Mouse (Mus musculus) liver, embryonic 14.5 days (tissue): ENCODE data around the gene Rdh19. TPM values are rescaled to one million over a fixed set of nuclear protein-coding genes. Genes with fewer than 3 reads are reported as not detected.
A peak's percentile ranks its signal among the peaks of the same experiment; 100 is the strongest.

Experiments
- ATAC-seq: fragments of 200-750 bp; cut with Nextera tagmentation; 2 replicates; pipeline ENCODE4 v1.8.0; 2017; ENCODE audit warnings: moderate number of reproducible peaks, mild to moderate bottlenecking, moderate library complexity; ENCODE audit not compliant: insufficient read depth
- DNase-seq, 3 experiments: peaks; one replicate each; pipeline ENCODE4 v3.0.0-alpha.2; 2012 to 2013; ENCODE audit warnings: low read depth in 3 of 3, low spot score in 3 of 3
- H3K27ac ChIP-seq: fragments of 300-500 bp; sonication (generic); 2 replicates; pipeline ENCODE4 v1.5.1; 2014; ENCODE audit warnings: moderate library complexity, mild to moderate bottlenecking, control low read depth, inconsistent platforms
- H3K27me3 ChIP-seq: fragments of 300-500 bp; sonication (generic); 2 replicates; pipeline ENCODE4 v1.6.1; 2014; ENCODE audit warnings: mild to moderate bottlenecking, low read length, moderate library complexity; ENCODE audit not compliant: control insufficient read depth, insufficient read depth
- H3K36me3 ChIP-seq: fragments of 300-500 bp; sonication (generic); replicated peaks from 2 replicates; pipeline ENCODE4 v1.6.1; 2014; ENCODE audit warnings: low read depth; ENCODE audit not compliant: control insufficient read depth, insufficient read depth
- H3K4me1 ChIP-seq, 2 experiments: fragments of 200-500 bp in 1 of 2; fragments of 300-500 bp in 1 of 2; sonication (generic) in 1 of 2; replicated peaks; 2 replicates each; pipeline ENCODE4 v1.6.1; 2012 to 2014; ENCODE audit warnings: antibody characterized with exemption in 1 of 2, inconsistent platforms in 1 of 2, low read length in 1 of 2; ENCODE audit not compliant: control insufficient read depth in 2 of 2, insufficient read depth in 2 of 2
- H3K4me2 ChIP-seq: fragments of 300-500 bp; sonication (generic); 2 replicates; pipeline ENCODE4 v1.6.1; 2014; ENCODE audit warnings: low read depth, mild to moderate bottlenecking, control low read depth, moderate library complexity
- H3K4me3 ChIP-seq, 2 experiments: fragments of 200-500 bp in 1 of 2; fragments of 300-500 bp in 1 of 2; sonication (generic) in 1 of 2; 2 replicates each; pipeline ENCODE4 v1.5.1; 2012 to 2014; ENCODE audit warnings: low read depth in 2 of 2, low read length in 2 of 2, mild to moderate bottlenecking in 2 of 2, control low read depth in 1 of 2, inconsistent platforms in 1 of 2, moderate library complexity in 1 of 2; ENCODE audit not compliant: insufficient read depth in 1 of 2
- H3K9ac ChIP-seq: fragments of 300-500 bp; sonication (generic); replicated peaks from 2 replicates; pipeline ENCODE4 v1.6.1; 2014; ENCODE audit warnings: mild to moderate bottlenecking, control low read depth, moderate library complexity
- H3K9me3 ChIP-seq: fragments of 300-500 bp; sonication (generic); 2 replicates; pipeline ENCODE4 v1.6.1; 2016; ENCODE audit warnings: low read length, mixed read lengths; ENCODE audit not compliant: control insufficient read depth
- CTCF ChIP-seq: IDR thresholded peaks from 2 replicates; pipeline ENCODE4 v1.5.1; 2016; ENCODE audit warnings: antibody characterized with exemption, low read depth, control low read depth
- EP300 ChIP-seq: IDR thresholded peaks from 2 replicates; pipeline ENCODE4 v1.6.1; 2016; ENCODE audit warnings: antibody characterized with exemption, low read depth
- WGBS: fragments of 180-500 bp; shearing (Covaris S2); extraction: QIAGEN DNeasy Blood & Tissue Kit; methylation state at CpG from one replicate; pipeline ENCODE4 v1.1.7; 2014; ENCODE audit not compliant: insufficient replicate concordance; 5-methylcytosine and 5-hydroxymethylcytosine counted together
- polyA plus RNA-seq, 2 experiments: library from polyadenylated mRNA; depleted of rRNA in 1 of 2; stranded (reverse) in 1 of 2; unstranded in 1 of 2; fragments of >200 nt; fragmentation: Nextera tagmentation in 1 of 2; extraction: Ambion mirVana in 1 of 2; gene quantifications; 2 replicates each; pipeline versions ENCODE4 v1.2.1 to v1.2.3; 2012 to 2014

Gene Rdh19
- polyA plus RNA-seq, 2 experiments, result 0.03 TPM; not detected in 1

DNA sequence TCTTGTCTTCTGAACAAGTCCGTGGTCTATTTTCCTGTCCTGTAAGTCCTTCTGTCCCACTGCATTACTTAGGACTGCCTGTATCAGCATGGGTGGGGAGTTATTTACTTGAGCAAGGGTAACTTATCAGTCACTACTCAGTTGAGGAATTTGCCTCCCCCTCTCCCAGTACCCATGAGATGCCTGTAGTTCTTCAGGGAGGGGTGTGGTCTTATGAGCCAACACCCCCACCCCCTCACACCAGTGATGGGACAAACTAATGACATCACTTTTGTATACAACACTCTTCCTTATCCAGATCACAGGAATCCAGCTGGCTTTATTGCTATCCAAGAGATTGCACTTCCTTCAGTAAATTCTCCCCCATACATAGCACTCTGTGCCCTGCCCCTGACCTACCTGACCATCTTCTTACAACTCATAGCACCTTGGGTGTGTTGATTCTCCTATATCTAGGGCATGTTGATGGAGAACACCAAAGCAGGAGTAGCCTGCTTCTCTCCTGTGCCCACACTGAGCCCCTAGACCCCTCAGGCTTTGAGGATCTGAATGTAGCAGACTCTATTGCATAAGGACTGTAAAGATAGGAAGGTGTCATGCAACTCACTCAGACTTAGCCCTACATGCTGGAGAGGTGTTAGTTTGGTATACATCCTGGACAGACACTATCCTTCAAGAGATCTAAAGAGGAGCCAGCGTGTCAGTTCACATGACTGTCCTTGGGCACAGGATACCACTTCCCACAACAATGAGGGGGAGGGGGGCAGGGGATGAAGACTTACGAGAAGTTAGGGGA is 28.7 kb downstream of the Rdh19 start:
- DNase-seq (no peak), ATAC-seq (peak; percentile 21; the same call in 1 of the 2 replicates)
- Histone ChIP-seq H3K4me1 (peaks cover 8 to 18% of the 10 kb centered on the region in 2 experiments), H3K27ac (no peak overlapping the region), H3K4me2 (peak overlapping the region; percentile 22; the same call in 1 of the 2 replicates), H3K4me3 (no peak overlapping the region), H3K9me3 (no peaks in the 10 kb centered on the region), H3K36me3 (no peaks in the 10 kb centered on the region), H3K27me3 (no peaks in the 10 kb centered on the region), H3K9ac (no peak overlapping the region)
- 33% methylated on average over 3 of the region's 3 CpGs for WGBS
- no peak for TF ChIP-seq EP300
- TF ChIP-seq CTCF, result no peak

- ATAC-seq (peak; percentile 61), DNase-seq (no peak)
- TF ChIP-seq EP300 (no peak), CTCF (no peak)
- WGBS, result 37% methylated on average over 3 of the region's 3 CpGs
- Histone ChIP-seq H3K4me3 (no peak overlapping the region), H3K27ac (no peak overlapping the region), H3K27me3 (no peaks in the 10 kb centered on the region), H3K9me3 (no peaks in the 10 kb centered on the region), H3K9ac (no peak overlapping the region), H3K36me3 (no peaks in the 10 kb centered on the region), H3K4me2 (no peak overlapping the region), H3K4me1 (peaks cover 8 to 18% of the 10 kb centered on the region in 2 experiments)
Observed at GRCm38 (mm10) chr10:127879155-127879688, 29.5 kb downstream of the Rdh19 start.

DNA sequence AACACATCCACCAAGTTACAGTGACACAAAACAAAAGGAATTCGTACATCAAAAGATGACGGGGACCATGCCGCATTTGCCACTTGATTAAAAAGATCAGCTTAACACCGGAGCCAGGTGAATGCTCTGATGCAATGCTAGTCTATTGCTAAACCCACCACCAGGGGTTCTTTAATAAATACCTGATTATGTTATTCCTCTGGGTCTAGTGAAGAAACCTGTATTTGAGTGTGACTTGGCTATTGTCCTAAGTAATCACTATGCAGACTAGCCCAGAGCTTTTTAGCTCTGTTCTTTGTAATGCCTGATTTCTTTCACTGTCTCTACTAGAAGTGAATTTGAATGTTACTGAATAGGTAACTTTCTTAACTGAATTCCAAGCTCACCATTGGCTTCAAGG is 31.3 kb downstream of the Rdh19 start:
- TF ChIP-seq EP300 (no peak), CTCF (no peak)
- H3K4me3 ChIP-seq, result no peak overlapping the region
- H3K36me3 ChIP-seq, result no peaks in the 10 kb centered on the region
- no peak overlapping the region for H3K27ac ChIP-seq
- no peaks in the 10 kb centered on the region for H3K9me3 ChIP-seq
- ATAC-seq (no peak), DNase-seq (no peak)
- 82% methylated on average over 4 of the region's 4 CpGs for WGBS
- H3K9ac ChIP-seq, result no peak overlapping the region
- H3K4me2 ChIP-seq, result no peak overlapping the region
- peaks cover 8 to 18% of the 10 kb centered on the region in 2 experiments for H3K4me1 ChIP-seq
- no peaks in the 10 kb centered on the region for H3K27me3 ChIP-seq

- Histone ChIP-seq H3K9ac (no peak overlapping the region), H3K9me3 (no peaks in the 10 kb centered on the region), H3K27me3 (no peaks in the 10 kb centered on the region), H3K4me3 (no peak overlapping the region), H3K4me2 (no peak overlapping the region), H3K4me1 (0 out of 4 replicates have a peak, but pooled peaks cover 0 to 3% of the 10 kb centered on the region in 2 experiments), H3K27ac (no peak overlapping the region), H3K36me3 (no peaks in the 10 kb centered on the region)
- WGBS, result 37% methylated on average over 1 of the region's 1 CpGs
- ATAC-seq, result no peak
- DNase-seq, result no peak
- TF ChIP-seq EP300, result no peak
- TF ChIP-seq CTCF, result no peak
Observed at GRCm38 (mm10) chr10:127886551-127886950, 36.8 kb downstream of the Rdh19 start.

GRCm38 (mm10) chr10:127886971-127887370 is 37.2 kb downstream of the Rdh19 start:
- WGBS, result 56% methylated on average over 4 of the region's 4 CpGs
- H3K27ac ChIP-seq, result no peak overlapping the region

More at GRCm38 (mm10) chr10:127886971-127887370, 37.2 kb downstream of the Rdh19 start:
- no peak for DNase-seq
- H3K27me3 ChIP-seq, result no peaks in the 10 kb centered on the region
- H3K4me3 ChIP-seq, result no peak overlapping the region
- H3K9me3 ChIP-seq, result no peaks in the 10 kb centered on the region
- no peak overlapping the region for H3K4me2 ChIP-seq
- ATAC-seq, result no peak
- 0 out of 4 replicates have a peak, but pooled peaks cover 0 to 3% of the 10 kb centered on the region in 2 experiments for H3K4me1 ChIP-seq
- no peaks in the 10 kb centered on the region for H3K36me3 ChIP-seq
- TF ChIP-seq EP300 (no peak), CTCF (no peak)
- no peak overlapping the region for H3K9ac ChIP-seq
